Mouse (Mus musculus): ENCODE measurements around the gene Olfr1417. TPM values are rescaled to one million over a fixed set of nuclear protein-coding genes. Genes with fewer than 3 reads are reported as not detected.

Gene Olfr1417
- polyA plus RNA-seq, 1 experiment from 2014 or later = not detected

- H3K27ac ChIP-seq (ENCODE audit: low read depth, low read length) = no peak overlapping the region
- H3K36me3 ChIP-seq (ENCODE audit: control insufficient read depth, insufficient read depth, low read length) = no peaks in the 10 kb centered on the region
- H3K4me2 ChIP-seq (ENCODE audit: low read depth) = no peak overlapping the region
- ATAC-seq (ENCODE audit: insufficient read depth, low FRiP score, low TSS enrichment) = no peak
- no peaks in the 10 kb centered on the region for H3K27me3 ChIP-seq (ENCODE audit: control insufficient read depth, insufficient read depth, low read length)
- WGBS = 68% methylated on average over 1 of the region's 1 CpGs
- no peak overlapping the region for H3K4me3 ChIP-seq (ENCODE audit: low read depth, low read length)
- DNase-seq (ENCODE audit: low spot score) = no peak
- no peaks in the 10 kb centered on the region for H3K9me3 ChIP-seq (ENCODE audit: control insufficient read depth, low read length)
- H3K9ac ChIP-seq (ENCODE audit: low read length) = no peak overlapping the region
- H3K4me1 ChIP-seq (ENCODE audit: control insufficient read depth, insufficient read depth, low read length) = no peaks in the 10 kb centered on the region
These were observed 34.6 kb downstream of the Olfr1417 start for GRCm38 (mm10) chr19:11804423-11804822.

- no peaks in the 10 kb centered on the region for H3K4me1 ChIP-seq (ENCODE audit: control insufficient read depth, insufficient read depth, low read length)
- H3K4me3 ChIP-seq (ENCODE audit: low read depth, low read length) = no peak overlapping the region
- no peak overlapping the region for H3K9ac ChIP-seq (ENCODE audit: low read length)
- H3K9me3 ChIP-seq (ENCODE audit: control insufficient read depth, low read length) = no peaks in the 10 kb centered on the region
- no peaks in the 10 kb centered on the region for H3K27me3 ChIP-seq (ENCODE audit: control insufficient read depth, insufficient read depth, low read length)
- H3K27ac ChIP-seq (ENCODE audit: low read depth, low read length) = no peak overlapping the region
- H3K4me2 ChIP-seq (ENCODE audit: low read depth) = no peak overlapping the region
- ATAC-seq (ENCODE audit: insufficient read depth, low FRiP score, low TSS enrichment) (no peak), DNase-seq (ENCODE audit: low spot score) (no peak)
- 85% methylated on average over 8 of the region's 8 CpGs for WGBS
- H3K36me3 ChIP-seq (ENCODE audit: control insufficient read depth, insufficient read depth, low read length) = no peaks in the 10 kb centered on the region
These were observed 38.3 kb downstream of the Olfr1417 start for GRCm38 (mm10) chr19:11800531-11801315.

- H3K4me3 ChIP-seq (ENCODE audit: low read depth, low read length) = no peak overlapping the region
- H3K4me2 ChIP-seq (ENCODE audit: low read depth) = no peak overlapping the region
- 89% methylated on average over 6 of the region's 6 CpGs for WGBS
- DNase-seq (ENCODE audit: low spot score) (no peak), ATAC-seq (ENCODE audit: insufficient read depth, low FRiP score, low TSS enrichment) (no peak)
- H3K27ac ChIP-seq (ENCODE audit: low read depth, low read length) = no peak overlapping the region
- no peaks in the 10 kb centered on the region for H3K36me3 ChIP-seq (ENCODE audit: control insufficient read depth, insufficient read depth, low read length)
- no peaks in the 10 kb centered on the region for H3K9me3 ChIP-seq (ENCODE audit: control insufficient read depth, low read length)
- H3K27me3 ChIP-seq (ENCODE audit: control insufficient read depth, insufficient read depth, low read length) = no peaks in the 10 kb centered on the region
- no peak overlapping the region for H3K9ac ChIP-seq (ENCODE audit: low read length)
- no peaks in the 10 kb centered on the region for H3K4me1 ChIP-seq (ENCODE audit: control insufficient read depth, insufficient read depth, low read length)
These were observed 44.6 kb downstream of the Olfr1417 start for GRCm38 (mm10) chr19:11794447-11794846.

- ATAC-seq (ENCODE audit: insufficient read depth, low FRiP score, low TSS enrichment) (no peak), DNase-seq (ENCODE audit: low spot score) (no peak)
- Histone ChIP-seq H3K4me1 (ENCODE audit: control insufficient read depth, insufficient read depth, low read length) (no peaks in the 10 kb centered on the region), H3K4me3 (ENCODE audit: low read depth, low read length) (no peak overlapping the region), H3K9ac (ENCODE audit: low read length) (no peak overlapping the region), H3K36me3 (ENCODE audit: control insufficient read depth, insufficient read depth, low read length) (no peaks in the 10 kb centered on the region), H3K27me3 (ENCODE audit: control insufficient read depth, insufficient read depth, low read length) (no peaks in the 10 kb centered on the region), H3K9me3 (ENCODE audit: control insufficient read depth, low read length) (no peaks in the 10 kb centered on the region), H3K4me2 (ENCODE audit: low read depth) (no peak overlapping the region), H3K27ac (ENCODE audit: low read depth, low read length) (no peak overlapping the region)
- 80% methylated on average over 2 of the region's 2 CpGs for WGBS
These were observed 45.2 kb downstream of the Olfr1417 start for GRCm38 (mm10) chr19:11793741-11794359.

GRCm38 (mm10) chr19:11791825-11792224, 47.2 kb downstream of the Olfr1417 start:
- Histone ChIP-seq H3K9ac (ENCODE audit: low read length) (no peak overlapping the region), H3K36me3 (ENCODE audit: control insufficient read depth, insufficient read depth, low read length) (no peaks in the 10 kb centered on the region), H3K9me3 (ENCODE audit: control insufficient read depth, low read length) (no peaks in the 10 kb centered on the region), H3K4me2 (ENCODE audit: low read depth) (no peak overlapping the region), H3K27me3 (ENCODE audit: control insufficient read depth, insufficient read depth, low read length) (no peaks in the 10 kb centered on the region), H3K27ac (ENCODE audit: low read depth, low read length) (no peak overlapping the region), H3K4me3 (ENCODE audit: low read depth, low read length) (no peak overlapping the region), H3K4me1 (ENCODE audit: control insufficient read depth, insufficient read depth, low read length) (no peaks in the 10 kb centered on the region)
- 69% methylated on average over 5 of the region's 5 CpGs for WGBS
- ATAC-seq (ENCODE audit: insufficient read depth, low FRiP score, low TSS enrichment) (no peak), DNase-seq (ENCODE audit: low spot score) (no peak)

GRCm38 (mm10) chr19:11788876-11789275, 50.1 kb downstream of the Olfr1417 start:
- H3K4me3 ChIP-seq (ENCODE audit: low read depth, low read length) = no peak overlapping the region
- H3K9me3 ChIP-seq (ENCODE audit: control insufficient read depth, low read length) = no peaks in the 10 kb centered on the region
- DNase-seq (ENCODE audit: low spot score) (no peak), ATAC-seq (ENCODE audit: insufficient read depth, low FRiP score, low TSS enrichment) (no peak)
- no peak overlapping the region for H3K4me2 ChIP-seq (ENCODE audit: low read depth)
- WGBS = 93% methylated on average over 6 of the region's 6 CpGs
- no peaks in the 10 kb centered on the region for H3K4me1 ChIP-seq (ENCODE audit: control insufficient read depth, insufficient read depth, low read length)
- H3K27ac ChIP-seq (ENCODE audit: low read depth, low read length) = no peak overlapping the region
- H3K9ac ChIP-seq (ENCODE audit: low read length) = no peak overlapping the region
- H3K36me3 ChIP-seq (ENCODE audit: control insufficient read depth, insufficient read depth, low read length) = no peaks in the 10 kb centered on the region
- no peaks in the 10 kb centered on the region for H3K27me3 ChIP-seq (ENCODE audit: control insufficient read depth, insufficient read depth, low read length)

DNA sequence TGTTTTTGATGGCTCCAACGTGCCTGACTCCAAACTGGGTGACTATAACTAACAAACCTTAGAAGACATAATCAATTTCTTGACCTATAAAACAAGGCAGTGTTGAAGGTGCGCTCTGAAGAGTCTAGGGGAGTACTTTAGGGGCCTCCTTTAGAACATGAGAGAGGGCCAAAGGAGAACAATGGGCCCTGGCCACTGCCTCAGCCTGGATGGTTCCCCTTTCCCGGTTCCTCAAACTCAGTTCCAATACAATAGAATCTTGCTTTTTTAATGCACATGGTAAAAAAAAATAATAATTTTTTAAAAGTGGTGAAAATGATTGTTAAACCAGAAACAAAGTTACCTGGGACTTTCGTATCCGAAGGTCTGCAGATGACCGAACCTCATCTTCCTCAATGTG, 51.2 kb downstream of the Olfr1417 start:
- Histone ChIP-seq H3K36me3 (ENCODE audit: control insufficient read depth, insufficient read depth, low read length) (no peaks in the 10 kb centered on the region), H3K9me3 (ENCODE audit: control insufficient read depth, low read length) (no peaks in the 10 kb centered on the region), H3K27ac (ENCODE audit: low read depth, low read length) (no peak overlapping the region), H3K4me2 (ENCODE audit: low read depth) (no peak overlapping the region), H3K9ac (ENCODE audit: low read length) (no peak overlapping the region), H3K4me1 (ENCODE audit: control insufficient read depth, insufficient read depth, low read length) (no peaks in the 10 kb centered on the region), H3K27me3 (ENCODE audit: control insufficient read depth, insufficient read depth, low read length) (no peaks in the 10 kb centered on the region), H3K4me3 (ENCODE audit: low read depth, low read length) (no peak overlapping the region)
- WGBS = 89% methylated on average over 6 of the region's 6 CpGs
- DNase-seq (ENCODE audit: low spot score) = no peak
- no peak for ATAC-seq (ENCODE audit: insufficient read depth, low FRiP score, low TSS enrichment)

GRCm38 (mm10) chr19:11785409-11786154, 53.4 kb downstream of the Olfr1417 start:
- no peaks in the 10 kb centered on the region for H3K9me3 ChIP-seq (ENCODE audit: control insufficient read depth, low read length)
- DNase-seq (ENCODE audit: low spot score) (no peak), ATAC-seq (ENCODE audit: insufficient read depth, low FRiP score, low TSS enrichment) (no peak)
- no peak overlapping the region for H3K4me2 ChIP-seq (ENCODE audit: low read depth)
- H3K9ac ChIP-seq (ENCODE audit: low read length) = no peak overlapping the region
- no peaks in the 10 kb centered on the region for H3K4me1 ChIP-seq (ENCODE audit: control insufficient read depth, insufficient read depth, low read length)
- H3K27me3 ChIP-seq (ENCODE audit: control insufficient read depth, insufficient read depth, low read length) = no peaks in the 10 kb centered on the region
- H3K4me3 ChIP-seq (ENCODE audit: low read depth, low read length) = no peak overlapping the region
- WGBS = 89% methylated on average over 14 of the region's 14 CpGs
- no peak overlapping the region for H3K27ac ChIP-seq (ENCODE audit: low read depth, low read length)
- H3K36me3 ChIP-seq (ENCODE audit: control insufficient read depth, insufficient read depth, low read length) = no peaks in the 10 kb centered on the region
